Mouse (Mus musculus) right cerebral cortex, postnatal 4 days (tissue): ENCODE results near the gene Mob3c.
A peak's percentile ranks its signal among the peaks of the same experiment; 100 is the strongest.

Experiments
- DNase-seq: peaks from one replicate; pipeline ENCODE4 v3.0.0-alpha.2; 2022

Gene Mob3c

GRCm38 (mm10) chr4:115835576-115835975 is 7.7 kb downstream of the Mob3c start:
- DNase-seq, result no peak

- DNase-seq, result no peak
These were observed 10.3 kb downstream of the Mob3c start for GRCm38 (mm10) chr4:115838196-115838595.

DNA sequence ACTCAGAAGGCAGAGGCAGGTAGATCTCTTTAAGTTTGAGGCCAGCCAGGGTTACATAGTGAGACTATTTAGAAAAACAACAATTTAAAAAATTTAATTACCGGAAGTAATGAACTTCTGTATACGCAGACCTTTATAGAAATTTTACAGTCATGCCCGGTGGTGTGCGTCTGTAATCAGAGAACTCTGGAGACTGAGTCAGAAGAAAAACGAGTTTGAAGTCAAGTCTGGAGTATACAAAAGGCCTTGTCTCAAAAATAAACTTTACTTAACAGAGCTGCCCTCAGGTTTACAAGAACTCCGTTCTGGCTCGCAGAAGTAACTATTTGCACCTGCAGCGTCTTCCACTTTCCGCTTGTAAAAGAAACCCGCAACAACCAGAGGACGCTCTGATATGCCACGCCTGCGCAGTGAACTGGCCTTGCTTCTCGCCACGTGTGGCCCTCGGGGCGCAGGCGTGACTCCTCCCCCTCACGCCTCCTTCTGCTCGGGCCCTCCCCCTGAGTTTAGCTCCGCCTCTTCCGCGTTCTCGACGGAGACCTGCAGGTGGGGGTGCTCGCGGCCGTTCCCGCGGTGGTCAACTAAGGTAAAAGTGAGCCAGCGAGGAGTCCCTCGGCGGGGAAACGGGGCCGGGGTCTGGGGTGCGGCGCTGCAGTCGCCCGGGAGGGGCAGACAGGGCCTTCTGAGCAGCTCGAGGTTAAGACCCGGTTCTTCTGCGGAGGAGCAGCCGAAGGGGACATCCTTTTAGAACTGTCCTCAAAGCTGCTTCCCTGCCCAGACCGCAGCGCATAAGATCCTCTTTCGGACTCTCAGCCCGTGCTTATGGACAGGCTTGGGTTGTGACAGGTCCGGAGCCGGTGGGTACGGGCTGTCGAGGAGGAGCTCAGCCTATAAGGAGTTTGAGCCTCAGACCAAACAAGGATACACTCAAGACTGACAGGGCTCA is 11.1 kb downstream of the Mob3c start, which contains the start of gene Mknk1:
TSS of gene Mknk1 (plus strand) at position 503 of the 946 bp plus-strand sequence.
- peak; percentile 83 for DNase-seq

GRCm38 (mm10) chr4:115839956-115840355 is 12.1 kb downstream of the Mob3c start:
- no peak for DNase-seq

DNA sequence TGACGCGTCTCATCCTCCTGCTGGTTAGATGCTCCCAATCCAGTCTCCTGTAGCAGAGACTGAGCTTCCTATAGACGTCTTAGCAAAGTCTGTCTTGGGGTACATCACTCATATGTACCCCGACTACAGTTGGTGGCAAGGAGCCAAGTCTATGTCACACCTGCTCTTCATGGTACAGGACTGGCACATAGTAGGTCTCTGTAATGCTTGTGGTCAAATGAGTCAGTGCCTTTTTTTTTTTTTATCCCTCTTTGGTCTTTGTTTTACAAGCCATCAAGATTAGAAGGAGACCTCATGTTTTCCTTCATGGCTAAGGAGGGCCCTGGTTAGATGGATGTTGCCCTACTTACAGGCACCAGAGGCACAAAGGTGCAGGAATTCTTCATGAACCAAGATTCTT is 12.9 kb downstream of the Mob3c start:
- no peak for DNase-seq

DNA sequence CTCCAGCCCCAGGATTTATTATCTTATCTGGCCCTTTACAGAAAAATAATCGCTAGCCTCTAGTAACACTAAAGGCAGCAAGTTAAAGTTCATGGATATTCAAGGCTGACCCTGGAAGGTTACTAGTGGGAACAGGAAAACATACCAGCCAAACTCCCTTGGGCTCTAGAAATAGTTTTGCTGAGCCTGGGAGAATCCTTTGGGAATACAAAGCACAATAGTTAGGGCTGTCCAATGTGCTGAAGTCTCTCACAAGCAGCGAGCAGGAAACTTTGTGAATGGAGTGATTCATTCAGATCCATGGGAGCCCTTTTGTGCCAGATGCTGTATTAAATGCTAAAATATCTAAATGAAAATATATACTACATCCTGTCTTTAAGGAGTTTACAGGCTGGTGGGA is 18.8 kb downstream of the Mob3c start:
- no peak for DNase-seq

DNA sequence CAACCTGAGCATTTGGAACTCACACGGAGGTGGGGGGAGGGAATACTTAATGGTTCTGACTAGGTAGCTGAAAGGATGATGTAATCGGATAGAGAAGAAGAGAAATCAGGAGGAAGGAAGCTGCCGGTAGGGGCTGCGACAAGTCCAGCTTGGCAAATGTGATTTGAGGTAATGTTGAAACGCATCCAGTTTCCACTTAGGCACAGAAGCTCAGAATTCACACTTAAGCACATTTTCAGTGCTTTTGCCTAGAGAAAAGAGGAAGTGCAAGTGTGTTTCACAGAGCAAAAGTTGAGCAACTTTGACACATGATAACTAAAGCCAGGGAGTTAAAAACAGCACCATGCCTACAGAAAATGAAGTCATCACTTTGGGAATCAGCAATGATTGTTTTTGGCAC is 19.5 kb downstream of the Mob3c start:
- DNase-seq, result no peak

DNA sequence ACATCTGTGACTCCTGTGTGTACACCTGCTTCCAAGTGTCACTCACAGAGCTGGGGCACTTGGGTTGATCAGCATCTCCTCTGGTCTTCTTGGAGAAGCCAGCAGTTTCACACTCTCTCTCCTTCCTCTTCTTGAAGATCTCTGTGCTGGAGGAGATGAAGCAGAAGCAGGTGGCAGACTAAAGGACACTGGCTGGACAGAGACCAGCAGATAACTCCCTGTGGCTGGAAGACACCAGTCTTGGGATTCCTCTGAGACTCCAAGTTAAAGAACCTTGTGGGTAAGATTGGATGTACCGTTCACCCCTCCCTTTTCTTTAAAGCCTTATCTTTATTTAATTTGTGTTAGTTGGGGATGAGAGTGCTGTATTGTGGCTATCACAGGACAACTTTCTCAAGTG is 20.2 kb downstream of the Mob3c start:
- no peak for DNase-seq

GRCm38 (mm10) chr4:115848990-115849677 is 21.2 kb downstream of the Mob3c start:
- DNase-seq, result no peak

GRCm38 (mm10) chr4:115850111-115850510 is 22.2 kb downstream of the Mob3c start:
- no peak for DNase-seq

DNA sequence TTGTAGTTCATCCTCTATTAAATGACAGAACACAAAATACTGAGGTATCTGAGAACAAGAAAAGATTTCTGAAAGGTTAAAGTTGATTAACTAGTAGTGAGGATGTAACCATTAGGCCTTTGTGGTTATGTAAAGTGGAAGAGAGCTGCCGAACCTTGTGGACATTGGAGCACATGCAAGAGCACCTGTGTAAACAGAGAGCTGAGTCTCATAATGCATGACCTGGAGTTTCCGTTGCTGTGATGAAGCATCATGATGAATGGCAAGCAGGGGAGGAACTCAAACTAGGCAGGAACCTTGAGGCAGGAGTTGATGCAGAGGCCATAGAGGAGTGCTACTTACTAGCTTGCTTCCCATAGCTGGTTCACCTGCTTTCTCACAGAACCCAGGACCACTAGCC is 22.7 kb downstream of the Mob3c start:
- DNase-seq, result no peak

- DNase-seq, result no peak
These were observed 23.7 kb downstream of the Mob3c start for GRCm38 (mm10) chr4:115851569-115851968.

GRCm38 (mm10) chr4:115855100-115855499 is 27.2 kb downstream of the Mob3c start:
- DNase-seq, result no peak

DNA sequence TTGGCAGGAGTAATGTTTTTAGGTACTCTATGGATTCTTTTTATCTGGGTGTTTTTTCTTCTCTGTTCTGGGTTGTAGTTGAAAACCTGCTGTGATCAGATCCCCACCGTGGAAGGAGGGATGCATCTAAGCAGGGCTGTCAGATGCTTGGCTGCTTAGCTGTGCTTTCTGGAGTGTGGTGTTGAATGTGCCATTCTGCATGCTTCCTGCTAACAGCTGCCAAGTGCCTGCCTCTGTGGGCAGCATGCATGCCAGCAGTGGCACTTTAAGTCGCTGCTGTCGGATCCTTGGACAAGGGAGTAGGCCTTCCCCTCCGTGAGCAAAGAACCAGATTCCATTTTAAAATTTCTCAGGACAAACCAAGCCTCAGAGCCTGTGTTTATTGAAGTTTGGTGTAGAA is 27.7 kb downstream of the Mob3c start:
- DNase-seq, result no peak

GRCm38 (mm10) chr4:115856282-115856681 is 28.4 kb downstream of the Mob3c start:
- DNase-seq, result no peak

GRCm38 (mm10) chr4:115857293-115857883 is 29.5 kb downstream of the Mob3c start:
- DNase-seq, result no peak

GRCm38 (mm10) chr4:115863352-115863751 is 35.5 kb downstream of the Mob3c start:
- DNase-seq, result no peak

DNA sequence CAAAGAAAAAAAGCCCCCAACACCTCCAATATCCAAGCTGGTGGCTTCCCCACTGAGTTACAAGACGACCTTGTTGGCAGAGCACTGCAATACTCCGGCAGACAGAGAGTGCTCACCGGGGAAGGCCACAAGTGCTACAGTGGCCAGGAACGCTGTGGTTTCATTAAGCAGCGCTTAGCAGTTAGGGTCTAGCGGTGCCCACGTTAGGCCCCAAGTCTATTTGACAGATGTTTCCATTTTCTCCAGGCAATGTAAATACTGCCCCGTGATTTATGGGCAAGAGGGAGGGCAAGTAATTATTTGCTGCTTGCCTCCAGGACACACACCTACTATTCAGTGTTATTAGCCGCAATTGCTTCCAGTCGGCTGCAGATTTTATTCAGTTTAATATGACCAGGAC is 36.0 kb downstream of the Mob3c start:
- no peak for DNase-seq

DNA sequence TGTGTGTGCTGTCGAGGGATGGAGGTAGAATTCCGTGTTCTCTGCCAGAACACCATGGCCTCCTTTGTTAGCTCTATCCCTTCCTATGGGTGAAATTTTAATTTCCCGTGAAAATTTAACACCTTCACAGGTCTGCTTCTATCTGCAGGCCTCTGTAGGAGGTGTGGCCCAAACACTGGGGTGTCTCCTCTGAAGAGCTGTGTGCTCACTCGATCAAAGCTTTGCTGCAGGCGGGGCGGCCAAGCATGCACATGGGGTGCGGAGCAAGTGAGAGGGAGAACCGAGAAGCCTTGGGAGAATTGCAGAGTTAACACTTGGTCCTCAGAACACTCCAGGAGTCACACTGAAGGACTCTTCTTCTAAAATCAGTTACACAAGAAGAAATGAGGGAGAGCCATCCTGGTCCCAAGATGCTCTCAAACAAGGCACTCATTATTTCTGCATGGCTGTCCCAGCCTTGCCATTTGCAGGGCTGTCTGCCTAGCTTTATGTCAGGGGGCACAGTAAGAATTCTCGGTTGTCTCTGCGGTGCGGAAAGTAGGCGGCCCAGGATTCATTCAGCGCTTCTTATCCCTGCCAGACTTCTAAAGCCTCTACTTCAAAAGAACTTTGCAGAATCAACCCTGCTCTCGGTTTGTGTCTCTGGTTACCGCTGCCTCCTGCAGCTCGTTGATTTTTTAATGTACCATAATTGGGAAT is 41.8 kb downstream of the Mob3c start:
- DNase-seq, result no peak

DNA sequence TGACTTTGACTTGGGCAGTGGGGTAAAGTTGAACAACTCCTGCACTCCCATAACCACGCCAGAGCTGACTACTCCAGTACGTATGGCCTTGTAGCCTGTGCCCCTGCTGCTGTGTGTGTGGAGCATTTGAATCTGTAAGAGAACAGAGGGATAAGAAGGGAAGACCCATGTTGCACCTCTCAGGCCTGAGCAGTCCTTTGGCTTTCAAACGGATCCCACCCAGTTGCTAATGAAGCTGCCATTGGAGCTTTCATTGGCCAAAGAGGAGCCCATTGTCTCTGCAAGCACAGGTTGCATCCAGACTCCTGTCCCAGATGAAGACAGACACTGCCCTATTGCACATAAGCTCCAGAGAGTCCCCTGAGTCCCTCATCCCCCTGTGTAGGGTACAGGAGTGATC is 45.3 kb downstream of the Mob3c start:
- DNase-seq, result no peak

- no peak for DNase-seq
These were observed 50.4 kb downstream of the Mob3c start for GRCm38 (mm10) chr4:115878216-115878678.

DNA sequence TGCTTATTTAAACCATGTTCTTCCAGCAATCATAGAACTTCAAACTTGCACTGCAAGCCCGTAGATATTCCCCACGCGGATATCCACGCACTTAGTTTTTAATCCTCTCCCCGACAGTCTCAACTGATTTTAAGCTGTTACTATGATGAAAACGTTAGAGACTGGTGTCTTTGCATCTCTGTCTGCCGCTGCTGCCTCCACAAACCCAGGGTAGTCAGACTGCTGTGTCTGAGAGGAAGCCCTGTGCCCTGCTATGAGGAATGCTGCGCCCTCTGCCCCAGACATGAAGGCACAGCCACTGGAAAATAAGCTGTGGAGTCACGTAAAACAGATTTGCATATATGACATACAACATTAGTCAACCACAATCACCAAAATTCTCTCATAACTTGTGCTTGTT is 50.9 kb downstream of the Mob3c start:
- DNase-seq, result no peak

GRCm38 (mm10) chr4:115881183-115881582 is 53.3 kb downstream of the Mob3c start:
- DNase-seq, result peak; percentile 62
